Comparison of ENCODE assay signal across 9 mouse cellular contexts in the genomic region with DNA sequence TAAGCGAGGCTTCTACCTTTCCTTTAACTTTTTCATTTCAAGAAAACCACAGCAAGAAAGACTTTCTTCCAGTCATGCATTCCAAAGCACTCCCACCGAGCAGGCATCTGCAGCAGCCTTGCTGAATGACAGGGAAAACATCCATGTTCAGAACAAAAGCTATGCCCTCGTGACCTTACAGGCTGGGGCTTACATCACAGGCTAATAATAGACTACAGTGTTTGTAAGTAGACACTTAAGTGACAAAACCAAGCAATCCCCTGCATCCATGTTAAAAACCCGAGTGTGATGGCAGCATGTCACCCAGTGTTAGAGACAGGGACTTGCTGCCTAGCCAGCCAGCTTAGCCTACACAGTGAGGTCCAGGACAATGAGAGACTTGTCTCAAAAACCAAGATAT.
DNase-seq lines count a peak whose midpoint lies in the region; ATAC-seq and TF ChIP-seq lines count a peak whose summit lies in the region.
"Had no signal": no experiment of that assay in that cellular context is flagged by ENCODE, and none has a peak within 500 bp of the region (broad histone marks: within the 10 kb centered on the region; RNA-seq: fewer than 3 reads in every experiment).

No protein-coding gene starts in this region.

- no peak for TF ChIP-seq POLR2A in thymus, adult 2 months (IDR thresholded peaks at IDR 0.05; ENCODE audit: control insufficient read depth, extremely low read depth, insufficient read depth, low read length, poor library complexity)

- H3K27ac ChIP-seq in kidney, postnatal 0 days: no peak overlapping the region
- no peak overlapping the region for H3K27ac ChIP-seq in kidney, embryonic 15.5 days
- H3K27ac ChIP-seq in forebrain, embryonic 14.5 days (ENCODE audit: low read depth, low read length): peak overlapping the region; percentile 77
- peak overlapping the region; percentile 12; the same call in 1 of the 2 replicates for H3K27ac ChIP-seq in limb, embryonic 10.5 days
- 0 out of 2 replicates have a peak overlapping the region, but pooled peaks have one; percentile 5 for H3K27ac ChIP-seq in neural tube, embryonic 12.5 days
- H3K27ac ChIP-seq in thymus, adult 2 months (ENCODE audit: control insufficient read depth, insufficient read depth, low read length): no peak overlapping the region

- no peak overlapping the region for H3K9ac ChIP-seq in kidney, postnatal 0 days (ENCODE audit: low read depth, low read length)
- no peak overlapping the region for H3K9ac ChIP-seq in kidney, embryonic 15.5 days
- peak overlapping the region; percentile 36; the same call in 1 of the 2 replicates for H3K9ac ChIP-seq in forebrain, embryonic 14.5 days (ENCODE audit: low read length)
- peak overlapping the region; percentile 18; the same call in 1 of the 2 replicates for H3K9ac ChIP-seq in neural tube, embryonic 12.5 days

- no peak overlapping the region for H3K4me2 ChIP-seq in kidney, postnatal 0 days (ENCODE audit: low read length)
- H3K4me2 ChIP-seq in kidney, embryonic 15.5 days: no peak overlapping the region
- no peak overlapping the region for H3K4me2 ChIP-seq in forebrain, embryonic 14.5 days (ENCODE audit: low read length)
- no peak overlapping the region for H3K4me2 ChIP-seq in neural tube, embryonic 12.5 days (replicated peaks)

- no peaks in the 10 kb centered on the region for H3K27me3 ChIP-seq in kidney, postnatal 0 days (ENCODE audit: insufficient read depth, low read length)
- H3K27me3 ChIP-seq in kidney, embryonic 15.5 days: no peaks in the 10 kb centered on the region
- H3K27me3 ChIP-seq in forebrain, embryonic 14.5 days (replicated peaks; ENCODE audit: control insufficient read depth, insufficient read depth, low read length): no peaks in the 10 kb centered on the region
- H3K27me3 ChIP-seq in limb, embryonic 10.5 days (ENCODE audit: low read depth, poor library complexity, severe bottlenecking): no peaks in the 10 kb centered on the region
- no peaks in the 10 kb centered on the region for H3K27me3 ChIP-seq in neural tube, embryonic 12.5 days (replicated peaks)
- H3K27me3 ChIP-seq in thymus, adult 2 months (ENCODE audit: control insufficient read depth, insufficient read depth, low read length): no peaks in the 10 kb centered on the region
- H3K27me3 ChIP-seq: CH12.LX had no signal

- H3K9me3 ChIP-seq in kidney, postnatal 0 days (replicated peaks; ENCODE audit: low read length): no peaks in the 10 kb centered on the region
- no peaks in the 10 kb centered on the region for H3K9me3 ChIP-seq in kidney, embryonic 15.5 days (replicated peaks)
- H3K9me3 ChIP-seq in forebrain, embryonic 14.5 days (replicated peaks; ENCODE audit: control insufficient read depth, low read length): no peaks in the 10 kb centered on the region
- H3K9me3 ChIP-seq in limb, embryonic 10.5 days (replicated peaks): no peaks in the 10 kb centered on the region
- no peaks in the 10 kb centered on the region for H3K9me3 ChIP-seq in neural tube, embryonic 12.5 days

- 0 out of 2 replicates have a peak, but pooled peaks have one; percentile 17 for ATAC-seq in kidney, postnatal 0 days (replicated peaks; ENCODE audit: low FRiP score, low read depth)
- no peak for ATAC-seq in kidney, embryonic 15.5 days (replicated peaks; ENCODE audit: low FRiP score)
- 0 out of 2 replicates have a peak, but pooled peaks have one; percentile 4 for ATAC-seq in forebrain, embryonic 14.5 days
- ATAC-seq in neural tube, embryonic 12.5 days (ENCODE audit: low FRiP score, low read depth): no peak

- H3K4me3 ChIP-seq in kidney, postnatal 0 days (replicated peaks; ENCODE audit: low read depth, low read length): no peak overlapping the region
- no peak overlapping the region for H3K4me3 ChIP-seq in kidney, embryonic 15.5 days (replicated peaks)
- H3K4me3 ChIP-seq in forebrain, embryonic 14.5 days (ENCODE audit: low read depth, low read length): no peak overlapping the region
- no peak overlapping the region for H3K4me3 ChIP-seq in limb, embryonic 10.5 days
- H3K4me3 ChIP-seq in neural tube, embryonic 12.5 days: no peak overlapping the region
- H3K4me3 ChIP-seq in thymus, adult 2 months (ENCODE audit: control insufficient read depth, insufficient read depth, low read length): no peak overlapping the region

- H3K36me3 ChIP-seq in kidney, postnatal 0 days (ENCODE audit: insufficient read depth, low read length): no peaks in the 10 kb centered on the region
- no peaks in the 10 kb centered on the region for H3K36me3 ChIP-seq in kidney, embryonic 15.5 days
- H3K36me3 ChIP-seq in forebrain, embryonic 14.5 days (ENCODE audit: control insufficient read depth, insufficient read depth, low read length): no peaks in the 10 kb centered on the region
- no peaks in the 10 kb centered on the region for H3K36me3 ChIP-seq in limb, embryonic 10.5 days
- H3K36me3 ChIP-seq in neural tube, embryonic 12.5 days: no peaks in the 10 kb centered on the region
- H3K36me3 ChIP-seq in thymus, adult 2 months (ENCODE audit: control insufficient read depth, insufficient read depth, low read length): no peaks in the 10 kb centered on the region

- peak; percentile 61 for DNase-seq in kidney, postnatal 0 days (ENCODE audit: low spot score)
- DNase-seq in forebrain, embryonic 14.5 days (ENCODE audit: low spot score): peak; percentile 60
- no peak for DNase-seq in limb, embryonic 10.5 days (ENCODE audit: low spot score)
- no peak for DNase-seq in thymus, adult 2 months
- DNase-seq in layer of hippocampus, postnatal 25 days (ENCODE audit: extremely low spot score in 1 of 2, low spot score in 1 of 2): no peak
- no peak for DNase-seq in right cerebral cortex, adult 18-20 months

- peaks cover 53% of the 10 kb centered on the region for H3K4me1 ChIP-seq in kidney, postnatal 0 days (replicated peaks; ENCODE audit: insufficient read depth, low read length)
- H3K4me1 ChIP-seq in kidney, embryonic 15.5 days: peaks cover 81% of the 10 kb centered on the region
- H3K4me1 ChIP-seq in forebrain, embryonic 14.5 days (ENCODE audit: control insufficient read depth, insufficient read depth, low read length): peaks cover 74% of the 10 kb centered on the region
- H3K4me1 ChIP-seq in limb, embryonic 10.5 days: peaks cover 59% of the 10 kb centered on the region
- H3K4me1 ChIP-seq in neural tube, embryonic 12.5 days: peaks cover 80% of the 10 kb centered on the region
- H3K4me1 ChIP-seq in thymus, adult 2 months (replicated peaks; ENCODE audit: control insufficient read depth, insufficient read depth, low read length): 0 out of 2 replicates have a peak, but pooled peaks cover 12% of the 10 kb centered on the region

- 42% methylated on average over 4 of the region's 4 CpGs for WGBS in kidney, postnatal 0 days
- WGBS in kidney, embryonic 15.5 days: 42% methylated on average over 4 of the region's 4 CpGs
- WGBS in forebrain, embryonic 14.5 days: 2% methylated on average over 4 of the region's 4 CpGs
- 36% methylated on average over 4 of the region's 4 CpGs for WGBS in limb, embryonic 10.5 days
- 6% methylated on average over 4 of the region's 4 CpGs for WGBS in neural tube, embryonic 12.5 days
- WGBS in thymus, adult 2 months: 87% methylated on average over 4 of the region's 4 CpGs

- no peak for TF ChIP-seq CTCF in kidney, postnatal 0 days (IDR thresholded peaks at IDR 0.05; ENCODE audit: low read depth)
- no peak for TF ChIP-seq CTCF in thymus, adult 2 months (IDR thresholded peaks at IDR 0.05; ENCODE audit: borderline replicate concordance, control insufficient read depth, extremely low read depth, insufficient read depth, low read length, poor library complexity)

Comparison
In these comparisons a context has a peak if more than half of its experiments do, and no peak if none do; other contexts are left out.
1. ATAC-seq: peak in kidney, postnatal 0 days (single experiment) and forebrain, embryonic 14.5 days (single experiment); none in kidney, embryonic 15.5 days (single experiment) and neural tube, embryonic 12.5 days (single experiment).
2. DNase-seq: peak in kidney, postnatal 0 days (single experiment) and forebrain, embryonic 14.5 days (single experiment); none in limb, embryonic 10.5 days (single experiment), thymus, adult 2 months (single experiment), layer of hippocampus, postnatal 25 days (0 of 2) and right cerebral cortex, adult 18-20 months (single experiment).
3. H3K27ac ChIP-seq: peak in forebrain, embryonic 14.5 days (single experiment), limb, embryonic 10.5 days (single experiment) and neural tube, embryonic 12.5 days (single experiment); none in kidney, postnatal 0 days (single experiment), kidney, embryonic 15.5 days (single experiment) and thymus, adult 2 months (single experiment).
4. H3K9ac ChIP-seq: peak in forebrain, embryonic 14.5 days (single experiment) and neural tube, embryonic 12.5 days (single experiment); none in kidney, postnatal 0 days (single experiment) and kidney, embryonic 15.5 days (single experiment).